Mouse (Mus musculus): ENCODE measurements around the gene Psmb2. TPM values are rescaled to one million over a fixed set of nuclear protein-coding genes. Genes with fewer than 3 reads are reported as not detected.

The Psmb2 gene
- polyA plus RNA-seq, 1 experiment from 2014 or later: 562 TPM

GRCm38 (mm10) chr4:126756766-126757165, 79.3 kb downstream of the Psmb2 start:
- WGBS: 96% methylated on average over 4 of the region's 4 CpGs
- Histone ChIP-seq H3K4me3 (ENCODE audit: low read depth, low read length) (no peak overlapping the region), H3K4me1 (ENCODE audit: control insufficient read depth, insufficient read depth, low read length) (peaks cover 5% of the 10 kb centered on the region; the same call in 1 of the 2 replicates), H3K4me2 (ENCODE audit: low read depth, low read length) (no peak overlapping the region), H3K9ac (replicated peaks; ENCODE audit: low read length) (no peak overlapping the region), H3K9me3 (replicated peaks; ENCODE audit: control insufficient read depth, low read length) (no peaks in the 10 kb centered on the region), H3K36me3 (replicated peaks; ENCODE audit: control insufficient read depth, insufficient read depth, low read depth, low read length) (peaks cover 2% of the 10 kb centered on the region), H3K27me3 (ENCODE audit: control insufficient read depth, insufficient read depth, low read length) (no peaks in the 10 kb centered on the region), H3K27ac (replicated peaks; ENCODE audit: low read depth, low read length) (no peak overlapping the region)
- no peak for DNase-seq (ENCODE audit: low spot score)
- ATAC-seq (replicated peaks; ENCODE audit: insufficient number of reproducible peaks, low FRiP score, low TSS enrichment, low read depth): no peak

- Histone ChIP-seq H3K27ac (replicated peaks; ENCODE audit: low read depth, low read length) (no peak overlapping the region), H3K27me3 (ENCODE audit: control insufficient read depth, insufficient read depth, low read length) (no peaks in the 10 kb centered on the region), H3K36me3 (replicated peaks; ENCODE audit: control insufficient read depth, insufficient read depth, low read depth, low read length) (peaks cover 2% of the 10 kb centered on the region), H3K9me3 (replicated peaks; ENCODE audit: control insufficient read depth, low read length) (no peaks in the 10 kb centered on the region), H3K4me1 (ENCODE audit: control insufficient read depth, insufficient read depth, low read length) (no peaks in the 10 kb centered on the region), H3K4me3 (ENCODE audit: low read depth, low read length) (no peak overlapping the region), H3K9ac (replicated peaks; ENCODE audit: low read length) (no peak overlapping the region), H3K4me2 (ENCODE audit: low read depth, low read length) (no peak overlapping the region)
- ATAC-seq (replicated peaks; ENCODE audit: insufficient number of reproducible peaks, low FRiP score, low TSS enrichment, low read depth) (no peak), DNase-seq (ENCODE audit: low spot score) (no peak)
- WGBS: 84% methylated on average over 5 of the region's 5 CpGs
These were observed 80.9 kb downstream of the Psmb2 start for GRCm38 (mm10) chr4:126758299-126758698.

Other genes with a start within 250 kb of the Psmb2 start
- gene Ago3, start 248.1 kb upstream of the Psmb2 start, polyA plus RNA-seq (2014; fragmentation: Nextera tagmentation; extraction: Ambion mirVana): 10.2 and 12.8 TPM in 2 replicates
- gene Ago1, start 209.0 kb upstream of the Psmb2 start, polyA plus RNA-seq (2014; fragmentation: Nextera tagmentation; extraction: Ambion mirVana): 10.6 and 11.0 TPM in 2 replicates
- gene Ago4, start 144.2 kb upstream of the Psmb2 start, polyA plus RNA-seq (2014; fragmentation: Nextera tagmentation; extraction: Ambion mirVana): 1.3 and 1.9 TPM in 2 replicates
- gene Clspn, start 120.7 kb upstream of the Psmb2 start, polyA plus RNA-seq (2014; fragmentation: Nextera tagmentation; extraction: Ambion mirVana): 51.6 and 54.4 TPM in 2 replicates
- 1.4 and 1.8 TPM in 2 replicates for gene 5730409E04Rik, start 67.8 kb upstream of the Psmb2 start, polyA plus RNA-seq (2014; fragmentation: Nextera tagmentation; extraction: Ambion mirVana)
- gene Tfap2e, start 58.6 kb downstream of the Psmb2 start, polyA plus RNA-seq (2014; fragmentation: Nextera tagmentation; extraction: Ambion mirVana): not detected in 2 replicates
- 21.2 and 23.3 TPM in 2 replicates for gene Ncdn, start 75.8 kb downstream of the Psmb2 start, polyA plus RNA-seq (2014; fragmentation: Nextera tagmentation; extraction: Ambion mirVana)
- gene AU040320, start 75.9 kb downstream of the Psmb2 start, polyA plus RNA-seq (2014; fragmentation: Nextera tagmentation; extraction: Ambion mirVana): 16.4 and 18.3 TPM in 2 replicates